Mouse (Mus musculus) CH12.LX (cell line): ENCODE measurements around the gene Maml2. TPM values are rescaled to one million over a fixed set of nuclear protein-coding genes. Genes with fewer than 3 reads are reported as not detected.

Experiments
- DNase-seq: peaks from one replicate; pipeline ENCODE4 v3.0.0-alpha.2; 2013; ENCODE audit errors: extremely low read depth
- H3K27ac ChIP-seq: 2 replicates; pipeline ENCODE4 v1.5.1; 2012; ENCODE audit warnings: low read depth, mild to moderate bottlenecking, control low read depth, moderate library complexity; ENCODE audit not compliant: insufficient read depth
- H3K27me3 ChIP-seq: replicated peaks from 2 replicates; pipeline ENCODE3; 2012; ENCODE audit warnings: inconsistent platforms
- H3K36me3 ChIP-seq, 2 experiments: replicated peaks in 1 of 2; 2 replicates each; pipeline versions ENCODE3 to v1.6.1; 2012; ENCODE audit warnings: inconsistent platforms in 1 of 2, low read length in 1 of 2, mild to moderate bottlenecking in 1 of 2, mixed read lengths in 1 of 2, moderate library complexity in 1 of 2; ENCODE audit not compliant: control insufficient read depth in 1 of 2, insufficient read depth in 1 of 2
- H3K4me1 ChIP-seq, 2 experiments: 2 replicates each; pipeline ENCODE4 v1.6.1; 2012; ENCODE audit warnings: inconsistent platforms in 1 of 2, moderate library complexity in 1 of 2; ENCODE audit not compliant: insufficient read depth in 2 of 2, control insufficient read depth in 1 of 2
- H3K4me2 ChIP-seq: 2 replicates; pipeline ENCODE4 v1.6.1; 2012; ENCODE audit warnings: low read depth, mild to moderate bottlenecking, control low read depth; ENCODE audit not compliant: poor library complexity, insufficient read depth, severe bottlenecking
- H3K4me3 ChIP-seq, 3 experiments: fragments of 150-350 bp in 1 of 3; sonication (generic) in 1 of 3; replicated peaks in 1 of 3; 2 replicates each; pipeline versions ENCODE3 to v1.5.1; 2011 to 2012; ENCODE audit warnings: low read depth in 2 of 3, low read length in 2 of 3, mild to moderate bottlenecking in 2 of 3, moderate library complexity in 2 of 3, control low read depth in 1 of 3, improper control_type of control experiment in 1 of 3, inconsistent platforms in 1 of 3, mixed read lengths in 1 of 3; ENCODE audit not compliant: poor library complexity in 1 of 3
- H3K79me2 ChIP-seq: replicated peaks from 2 replicates; pipeline ENCODE4 v1.6.1; 2012; ENCODE audit warnings: mild to moderate bottlenecking, moderate library complexity; ENCODE audit not compliant: control insufficient read depth, poor library complexity, insufficient read depth, severe bottlenecking; ENCODE audit errors: extremely low read depth
- H3K9ac ChIP-seq: 2 replicates; pipeline ENCODE4 v1.6.1; 2012; ENCODE audit warnings: low read depth, mild to moderate bottlenecking, control low read depth, moderate library complexity; ENCODE audit not compliant: insufficient read depth
- H3K9me3 ChIP-seq: replicated peaks from 2 replicates; pipeline ENCODE3; 2012; ENCODE audit warnings: low read length, inconsistent platforms, mixed read lengths
- BHLHE40 ChIP-seq: IDR thresholded peaks from 2 replicates; pipeline ENCODE4 v1.6.1; 2011; ENCODE audit warnings: mild to moderate bottlenecking, low read depth, low read length, improper control_type of control experiment
- CHD1 ChIP-seq: IDR thresholded peaks from 2 replicates; pipeline ENCODE4 v1.6.1; 2012; ENCODE audit warnings: low read depth, low read length, improper control_type of control experiment, inconsistent platforms
- E2F4 ChIP-seq: IDR thresholded peaks from 2 replicates; pipeline ENCODE4 v1.6.1; 2011; ENCODE audit warnings: low read depth, low read length, improper control_type of control experiment; ENCODE audit not compliant: insufficient replicate concordance
- ETS1 ChIP-seq: conservative IDR thresholded peaks from 2 replicates; pipeline ENCODE4 v1.6.1; 2012; ENCODE audit warnings: low read depth, mild to moderate bottlenecking, inconsistent platforms, low read length, improper control_type of control experiment, moderate library complexity
- GABPA ChIP-seq: IDR thresholded peaks from 2 replicates; pipeline ENCODE4 v1.6.1; 2012; ENCODE audit warnings: low read depth, low read length, improper control_type of control experiment, inconsistent platforms; ENCODE audit not compliant: insufficient replicate concordance
- HCFC1 ChIP-seq: IDR thresholded peaks from 2 replicates; pipeline ENCODE4 v1.6.1; 2012; ENCODE audit warnings: low read depth, mild to moderate bottlenecking, inconsistent platforms, low read length, improper control_type of control experiment
- IRF4 ChIP-seq: IDR thresholded peaks from 2 replicates; pipeline ENCODE4 v1.6.1; 2014; ENCODE audit warnings: low read depth, mild to moderate bottlenecking, inconsistent platforms, low read length, improper control_type of control experiment
- JUN ChIP-seq: IDR thresholded peaks from 2 replicates; pipeline ENCODE4 v1.6.1; 2011; ENCODE audit warnings: low read depth, mild to moderate bottlenecking, low read length, improper control_type of control experiment, moderate library complexity; ENCODE audit not compliant: insufficient read depth
- JUND ChIP-seq: conservative IDR thresholded peaks from 2 replicates; pipeline ENCODE4 v1.6.1; 2011; ENCODE audit warnings: low read depth, low read length, improper control_type of control experiment
- KAT2A ChIP-seq: IDR thresholded peaks from 2 replicates; pipeline ENCODE4 v1.6.1; 2012; ENCODE audit warnings: low read length, improper control_type of control experiment, inconsistent platforms; ENCODE audit not compliant: insufficient replicate concordance
- MAFK ChIP-seq: IDR thresholded peaks from 2 replicates; pipeline ENCODE4 v1.6.1; 2011; ENCODE audit warnings: low read length, improper control_type of control experiment; ENCODE audit not compliant: insufficient replicate concordance
- MAX ChIP-seq: IDR thresholded peaks from 2 replicates; pipeline ENCODE4 v1.6.1; 2011; ENCODE audit warnings: low read length, improper control_type of control experiment
- MEF2A ChIP-seq: IDR thresholded peaks from 2 replicates; pipeline ENCODE4 v1.6.1; 2014; ENCODE audit warnings: low read depth, mild to moderate bottlenecking, inconsistent platforms, low read length, improper control_type of control experiment, borderline replicate concordance
- MXI1 ChIP-seq: IDR thresholded peaks from 2 replicates; pipeline ENCODE4 v1.6.1; 2011; ENCODE audit warnings: mild to moderate bottlenecking, low read depth, low read length, improper control_type of control experiment
- NRF1 ChIP-seq: IDR thresholded peaks from 2 replicates; pipeline ENCODE4 v1.6.1; 2014; ENCODE audit warnings: low read depth, mild to moderate bottlenecking, inconsistent platforms, low read length, improper control_type of control experiment, moderate library complexity
- POLR2A ChIP-seq: IDR thresholded peaks from 2 replicates; pipeline ENCODE4 v1.6.1; 2011; ENCODE audit warnings: low read depth, mild to moderate bottlenecking, improper control_type of control experiment, low read length
- RCOR1 ChIP-seq: conservative IDR thresholded peaks from 2 replicates; pipeline ENCODE4 v1.6.1; 2012; ENCODE audit warnings: low read depth, mild to moderate bottlenecking, inconsistent platforms, low read length, improper control_type of control experiment
- TBP ChIP-seq: conservative IDR thresholded peaks from 2 replicates; pipeline ENCODE4 v1.6.1; 2011; ENCODE audit warnings: low read depth, low read length, improper control_type of control experiment
- UBTF ChIP-seq: IDR thresholded peaks from 2 replicates; pipeline ENCODE4 v1.6.1; 2012; ENCODE audit warnings: low read depth, mild to moderate bottlenecking, inconsistent platforms, low read length, improper control_type of control experiment, moderate library complexity
- USF1 ChIP-seq: IDR thresholded peaks from 2 replicates; pipeline ENCODE4 v1.6.1; 2014; ENCODE audit warnings: low read depth, mild to moderate bottlenecking, inconsistent platforms, low read length, improper control_type of control experiment
- ZNF384 ChIP-seq: IDR thresholded peaks from 2 replicates; pipeline ENCODE4 v1.6.1; 2012; ENCODE audit warnings: low read depth, low read length, improper control_type of control experiment, inconsistent platforms
- dilution Hi-C: fragments of 300-500 bp; cut with MboI; formaldehyde crosslinking; loops from 2 replicates; pipeline ENCODE4 v1.14.3; 2020; ENCODE audit warnings: low sequenced_read_pairs; ENCODE audit not compliant: extremely low pct_unique_long_range_greater_than_20kb, extremely low pct_ligation_motif_present
- in situ Hi-C: fragments of 300-500 bp; cut with MboI; formaldehyde crosslinking; loops from 3 replicates; pipeline ENCODE4 v1.14.3; 2019; ENCODE audit warnings: low sequenced_read_pairs, low pct_ligation_motif_present, low pct_unique_long_range_greater_than_20kb, mixed read lengths
- polyA plus RNA-seq: library from polyadenylated mRNA; unstranded; fragments of >175 nt; gene quantifications from 2 replicates; pipeline ENCODE4 v1.2.1, GENCODE M21; 2012; ENCODE audit warnings: low read depth; ENCODE audit not compliant: insufficient read length
- total RNA-seq, 2 experiments: library from RNA; depleted of rRNA; stranded (reverse); fragments of 300-350 nt in 1 of 2; fragments of >200 nt in 1 of 2; gene quantifications; 2 replicates each; pipeline ENCODE4 v1.2.3; 2012 to 2014

The Maml2 gene
- total and polyA plus RNA-seq, 3 experiments = 5.9 to 9.1 (median 5.9) TPM

GRCm38 (mm10) chr9:13459371-13459770 lies 161.6 kb downstream of the Maml2 start:
- dilution Hi-C loops = no loop called here
- Histone ChIP-seq H3K79me2 (peaks cover 1% of the 10 kb centered on the region), H3K9me3 (no peaks in the 10 kb centered on the region), H3K36me3 (peaks cover 0 to 12% of the 10 kb centered on the region in 2 experiments), H3K27me3 (no peaks in the 10 kb centered on the region), H3K9ac (no peak overlapping the region), H3K4me1 (peaks cover 0 to 10% of the 10 kb centered on the region in 2 experiments; a peak in 1 of 4 replicates), H3K4me3 (no peak overlapping the region), H3K4me2 (no peak overlapping the region), H3K27ac (no peak overlapping the region)
- TF ChIP-seq TBP (no peak), E2F4 (no peak), KAT2A (no peak), MAFK (no peak)
- no peak for DNase-seq
- in situ Hi-C loops = no loop called here

GRCm38 (mm10) chr9:13460012-13460411 lies 162.3 kb downstream of the Maml2 start:
- DNase-seq = no peak
- H3K4me2 ChIP-seq = no peak overlapping the region
- TF ChIP-seq MAX (no peak), MXI1 (no peak), MEF2A (no peak), NRF1 (no peak), HCFC1 (no peak), JUND (no peak), TBP (no peak), GABPA (no peak), UBTF (no peak)
- H3K9me3 ChIP-seq = no peaks in the 10 kb centered on the region
- H3K4me3 ChIP-seq = no peak overlapping the region
- dilution Hi-C loops = no loop called here
- in situ Hi-C loops = no loop called here
- peaks cover 0 to 14% of the 10 kb centered on the region in 2 experiments for H3K36me3 ChIP-seq
- no peak overlapping the region for H3K27ac ChIP-seq
- H3K4me1 ChIP-seq = peaks cover 5 to 16% of the 10 kb centered on the region in 2 experiments; a peak in 2 of 4 replicates
- H3K9ac ChIP-seq = no peak overlapping the region
- H3K79me2 ChIP-seq = peaks cover 1% of the 10 kb centered on the region
- no peaks in the 10 kb centered on the region for H3K27me3 ChIP-seq

DNA sequence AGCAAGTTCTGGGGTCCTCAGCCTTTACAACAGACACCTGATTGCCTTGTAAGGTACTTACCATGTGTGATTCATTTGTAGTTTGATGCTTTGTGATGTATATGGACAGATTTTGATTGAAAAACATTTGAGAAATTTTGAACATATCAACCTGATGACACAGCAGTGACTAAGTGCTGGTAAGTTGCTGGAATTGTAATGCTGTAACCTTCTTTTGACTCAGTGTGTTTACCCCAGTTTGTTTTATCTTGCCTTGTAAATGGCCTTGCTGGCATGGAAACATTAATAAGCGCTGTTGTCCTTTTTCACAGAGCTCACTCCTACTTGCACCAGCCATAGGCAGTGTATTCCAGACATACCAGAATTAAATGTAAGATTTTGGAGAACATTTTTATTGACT lies 163.2 kb downstream of the Maml2 start:
- TF ChIP-seq USF1 = no peak
- no peak for TF ChIP-seq MXI1
- TF ChIP-seq ETS1 = no peak
- no peak for TF ChIP-seq IRF4
- TF ChIP-seq MAFK = no peak
- no peak for TF ChIP-seq POLR2A
- TF ChIP-seq ZNF384 = no peak
- no peak for TF ChIP-seq CHD1
- no peak for TF ChIP-seq NRF1
- no peak for TF ChIP-seq RCOR1
- TF ChIP-seq JUND = no peak
- TF ChIP-seq HCFC1 = no peak
- TF ChIP-seq MEF2A = no peak
- no peak for TF ChIP-seq JUN
- no peak for TF ChIP-seq BHLHE40
- no peak for TF ChIP-seq E2F4
- no peak overlapping the region for H3K4me3 ChIP-seq
- dilution Hi-C loops (no loop called here), in situ Hi-C loops (no loop called here)
- H3K27ac ChIP-seq = no peak overlapping the region
- H3K27me3 ChIP-seq = no peaks in the 10 kb centered on the region
- H3K4me1 ChIP-seq = peaks cover 14 to 26% of the 10 kb centered on the region in 2 experiments
- no peak overlapping the region for H3K9ac ChIP-seq
- H3K79me2 ChIP-seq = peaks cover 1% of the 10 kb centered on the region
- H3K36me3 ChIP-seq = peaks cover 0 to 14% of the 10 kb centered on the region in 2 experiments
- no peak for DNase-seq
- no peaks in the 10 kb centered on the region for H3K9me3 ChIP-seq
- H3K4me2 ChIP-seq = no peak overlapping the region
